Mouse (Mus musculus): Measurements from ENCODE around the gene Zfp683. TPM values are rescaled to one million over a fixed set of nuclear protein-coding genes. Genes with fewer than 3 reads are reported as not detected.

Zfp683 gene
- not detected for total RNA-seq (2021)

DNA sequence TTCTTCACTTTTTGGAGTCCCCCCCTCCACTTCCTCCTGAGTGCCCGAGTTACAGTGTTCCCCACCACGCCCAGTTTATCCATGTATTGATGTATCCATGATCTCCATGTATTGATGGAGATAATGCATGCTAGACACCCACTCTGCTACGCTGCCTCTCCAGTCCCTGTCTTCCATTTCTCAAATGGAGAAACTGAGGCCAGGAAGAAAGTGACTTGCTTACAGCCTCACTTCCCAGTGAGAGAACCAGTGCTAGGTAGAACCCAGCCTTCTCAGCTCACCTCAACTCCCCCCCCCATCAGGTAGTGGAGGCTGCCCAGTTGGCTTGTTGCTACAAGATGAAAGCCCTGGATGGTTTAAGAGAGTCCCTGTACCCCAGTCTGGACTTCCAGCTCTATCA lies at the start of gene Zfp683:
TSS of gene Zfp683 (plus strand) at position 301 of the 400 bp plus-strand sequence.
- intact Hi-C loops (cut with DNase I): no loop called here
- no peak for DNase-seq

DNA sequence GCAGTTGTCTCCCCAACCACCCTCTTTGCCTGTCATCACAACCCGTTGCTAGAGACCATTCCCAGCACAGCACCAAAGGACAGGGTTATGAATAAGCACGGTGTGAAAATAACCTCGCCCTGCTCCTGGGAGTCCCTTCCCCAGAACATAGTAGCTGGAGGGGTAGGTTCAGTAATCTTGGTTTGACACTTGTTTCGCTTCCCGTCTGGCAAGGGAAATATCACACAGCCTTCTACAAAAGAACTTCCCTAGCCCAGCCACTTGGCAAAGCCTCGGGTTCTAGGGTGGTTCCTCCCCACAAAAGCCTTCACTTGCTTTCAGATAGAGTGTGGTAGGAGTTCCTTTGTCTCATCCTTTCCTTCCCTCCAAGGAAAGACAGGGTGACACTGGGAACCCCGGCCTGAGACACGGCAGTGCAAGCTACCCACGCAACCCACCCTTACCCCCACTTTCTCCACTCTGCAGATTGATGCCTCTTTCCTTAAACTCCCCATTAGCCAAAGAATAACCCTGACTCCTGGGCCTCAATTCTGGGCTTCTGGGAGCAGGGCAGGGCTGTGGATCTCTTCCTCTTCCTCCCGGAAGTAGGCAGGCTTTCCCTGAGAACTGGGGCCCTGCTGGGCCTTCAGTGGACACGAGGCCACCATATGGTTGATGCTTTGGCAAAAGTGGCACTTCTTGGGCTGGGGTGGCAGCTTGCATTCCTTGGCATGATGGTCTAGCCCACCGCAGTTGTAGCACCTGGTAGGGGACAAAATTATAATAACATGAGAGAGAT lies 47.9 kb upstream of the Zfp683 start:
- intact Hi-C loops (cut with DNase I): no loop called here
- DNase-seq: no peak

DNA sequence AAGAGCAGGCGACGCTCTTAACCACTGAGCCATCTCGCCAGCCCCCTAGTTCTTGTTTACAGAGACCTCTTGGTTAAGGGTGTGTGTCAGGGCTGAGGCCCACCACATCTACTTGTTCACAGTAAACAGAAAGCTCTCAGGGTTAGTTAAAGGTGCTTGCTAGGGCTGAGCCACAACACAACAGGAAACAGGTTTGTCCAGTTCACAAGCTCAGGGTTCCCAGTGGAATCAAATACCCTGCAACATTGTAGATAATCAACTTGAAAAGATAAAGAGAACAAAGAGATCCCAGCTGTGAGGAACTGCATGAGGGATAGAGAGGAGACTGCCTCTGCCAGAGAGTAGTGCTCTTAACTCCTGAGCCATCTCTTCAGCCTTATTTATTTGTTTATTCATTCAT lies 46.8 kb upstream of the Zfp683 start:
- intact Hi-C loops (cut with DNase I): no loop called here
- DNase-seq: no peak

DNA sequence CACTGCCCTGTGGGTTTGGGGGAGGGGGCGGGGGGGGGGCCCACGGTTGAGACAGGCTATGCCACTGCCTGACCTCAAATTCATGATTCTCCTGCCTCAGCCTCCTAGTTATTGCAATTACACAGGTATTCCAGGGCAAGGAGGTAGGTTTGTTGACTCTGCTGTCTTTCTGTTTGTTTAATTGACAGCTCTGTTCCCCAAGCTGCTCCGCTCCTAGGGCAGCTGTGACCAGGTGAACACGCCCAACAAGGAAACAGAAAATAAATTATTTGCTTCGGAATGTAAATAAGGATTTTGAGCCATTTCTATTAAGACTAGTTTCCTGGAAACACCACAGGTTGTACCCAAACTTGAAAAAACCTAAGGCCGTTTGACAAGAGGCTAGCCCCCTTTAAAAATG lies 43.9 kb upstream of the Zfp683 start:
- intact Hi-C loops (cut with DNase I): no loop called here

DNA sequence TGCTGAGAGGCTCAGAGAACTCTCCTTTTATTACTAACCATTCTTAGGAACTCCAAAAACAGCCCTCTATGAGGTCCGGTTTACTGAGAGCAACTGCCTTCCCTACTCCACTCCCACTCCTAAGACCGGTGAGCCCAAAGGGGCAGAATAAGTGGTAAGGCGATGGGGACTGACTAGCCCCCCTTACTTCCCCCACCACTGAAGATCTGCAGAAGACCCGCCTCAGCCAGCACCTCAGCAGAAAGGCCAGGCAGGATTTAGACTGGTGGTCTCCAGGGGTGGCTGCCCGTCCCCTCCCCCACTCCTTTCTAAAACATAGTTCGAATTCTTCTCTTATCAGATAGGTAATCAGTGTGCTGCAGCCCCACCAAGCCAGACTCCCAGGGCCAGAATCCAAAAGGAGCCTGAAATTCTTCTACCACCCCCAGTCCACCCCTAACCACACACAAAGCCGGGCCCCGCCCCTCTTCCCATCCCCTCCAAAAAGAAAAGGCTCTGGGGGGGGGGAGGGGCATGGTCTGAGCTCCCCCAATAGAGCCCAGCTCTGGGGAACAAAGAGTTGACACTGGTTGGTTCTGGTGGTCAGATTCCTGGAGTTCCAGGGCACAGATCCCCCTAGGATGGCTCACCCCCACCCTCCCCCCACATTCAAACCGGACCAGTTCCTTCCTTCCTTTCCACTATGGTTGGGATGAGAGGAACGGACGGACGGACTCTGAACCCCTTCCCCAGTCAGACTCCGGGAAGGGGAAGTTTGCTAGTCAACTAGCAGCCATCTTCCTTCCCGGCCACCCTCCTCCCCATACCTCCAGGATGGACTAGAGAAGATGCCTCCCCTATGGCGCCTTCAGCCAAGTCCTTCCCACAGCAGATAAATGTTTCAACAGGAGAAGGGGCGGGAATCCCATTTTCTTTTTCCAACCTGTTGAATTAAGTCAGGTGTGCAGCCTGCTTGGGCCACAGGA lies 41.9 kb upstream of the Zfp683 start:
- no peak for DNase-seq
- intact Hi-C loops (cut with DNase I): no loop called here

More for the DNA sequence above, 43.9 kb upstream of the Zfp683 start:
- no peak for DNase-seq

DNA sequence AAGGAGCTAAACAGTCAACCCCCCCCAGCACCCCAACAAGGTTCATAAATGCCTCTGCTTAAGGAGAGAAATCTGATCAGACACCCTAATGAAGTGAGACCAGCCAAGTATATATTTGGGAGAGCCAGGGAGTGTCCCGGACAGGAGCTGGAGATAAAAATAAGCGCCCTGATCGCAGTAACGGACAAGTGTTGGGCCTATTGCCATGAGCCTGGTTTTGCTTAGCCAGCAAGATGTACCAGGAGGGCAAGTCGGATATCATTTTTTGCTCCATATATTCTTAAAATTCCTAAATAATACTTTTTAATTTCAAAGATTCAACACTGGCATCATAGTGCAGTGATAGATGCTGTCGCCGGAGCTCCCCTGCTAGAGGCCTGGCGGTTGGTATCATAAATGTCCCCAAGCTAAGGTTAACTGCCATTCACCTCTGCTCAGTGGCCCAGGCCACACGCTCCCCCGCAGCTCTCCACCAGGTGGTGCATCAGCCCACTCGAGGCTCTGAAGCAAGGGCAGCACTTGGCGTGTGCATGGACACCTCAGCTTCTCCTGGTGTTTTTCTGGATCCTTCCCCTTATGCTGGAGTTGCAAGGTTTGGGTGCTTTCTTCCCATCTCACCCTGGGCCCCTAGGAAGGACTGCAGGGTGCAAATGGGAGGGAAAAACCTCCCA lies 40.6 kb upstream of the Zfp683 start:
- no peak for DNase-seq
- intact Hi-C loops (cut with DNase I): no loop called here

DNA sequence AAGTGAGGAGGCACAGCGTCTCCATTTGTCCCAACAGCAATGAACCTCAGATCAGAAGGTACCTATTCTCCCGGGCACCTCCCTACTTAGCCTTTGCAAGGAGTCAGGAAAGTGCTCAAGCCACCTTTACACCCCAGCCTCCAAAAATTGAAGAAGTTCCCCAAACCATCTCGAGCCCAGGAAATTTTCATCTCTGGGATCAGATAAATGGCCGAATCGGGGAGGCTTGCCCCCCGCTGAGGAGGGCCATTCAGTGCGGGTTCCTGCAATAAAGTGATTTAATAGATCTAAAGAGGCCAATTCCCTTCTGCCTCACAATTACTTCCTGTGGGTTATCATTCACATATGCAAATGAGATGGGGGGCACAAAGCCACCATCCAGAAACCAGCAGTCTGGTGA lies 37.4 kb upstream of the Zfp683 start:
- no peak for DNase-seq
- intact Hi-C loops (cut with DNase I): no loop called here

DNA sequence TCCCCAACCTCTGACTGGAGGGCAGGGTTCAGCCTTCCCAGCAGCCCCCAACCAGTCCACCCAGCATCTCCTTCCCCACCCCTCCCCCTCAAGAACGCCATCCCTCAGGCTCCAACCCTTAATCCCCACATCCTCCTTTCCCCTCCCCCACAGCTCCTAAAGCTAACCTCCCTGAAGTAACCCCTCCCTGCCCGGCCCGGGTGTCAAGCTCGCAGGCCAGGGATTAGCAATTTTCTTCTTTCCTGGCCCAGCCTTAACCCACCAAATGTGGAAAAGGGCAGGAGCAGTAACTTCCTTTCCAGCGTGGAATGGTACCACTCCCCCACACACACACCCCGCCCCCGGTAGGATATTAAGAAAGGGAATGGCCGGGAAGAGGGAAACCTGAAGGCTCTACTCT lies 36.9 kb upstream of the Zfp683 start:
- intact Hi-C loops (cut with DNase I): no loop called here

DNA sequence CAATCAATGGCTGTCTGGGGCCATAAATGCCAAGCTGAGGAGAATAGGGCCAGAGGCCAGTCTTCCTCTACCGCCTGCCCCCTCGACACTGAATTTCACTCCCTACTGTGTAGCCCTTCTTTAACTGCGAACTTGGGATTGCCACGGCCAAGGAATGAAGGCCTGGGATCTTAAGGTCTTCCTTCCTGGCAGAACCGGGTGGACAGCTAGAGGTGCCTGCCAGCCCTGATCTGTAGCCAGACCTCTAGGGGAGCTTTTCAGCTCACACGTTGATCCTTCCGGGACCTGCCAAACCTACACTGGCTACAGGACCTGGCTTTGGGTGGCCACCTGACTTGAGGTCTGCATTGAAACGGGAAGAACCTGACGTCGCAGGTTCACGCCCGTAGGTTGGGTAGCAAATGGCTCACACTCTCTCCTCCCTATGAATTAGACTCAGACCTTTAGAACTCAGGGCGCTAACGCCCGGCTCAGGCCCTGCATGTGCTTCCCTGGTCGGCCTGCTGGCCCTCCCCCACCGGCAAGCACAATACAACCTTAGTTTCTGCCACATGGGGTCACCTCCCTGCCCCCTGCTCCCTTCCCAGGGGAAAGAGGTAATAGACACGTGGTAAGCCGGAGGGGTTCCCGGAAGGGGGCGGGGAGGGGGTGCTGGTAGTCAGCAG lies 36.3 kb upstream of the Zfp683 start:
- intact Hi-C loops (cut with DNase I): no loop called here
- no peak for DNase-seq

More for the DNA sequence above, 36.9 kb upstream of the Zfp683 start:
- no peak for DNase-seq

DNA sequence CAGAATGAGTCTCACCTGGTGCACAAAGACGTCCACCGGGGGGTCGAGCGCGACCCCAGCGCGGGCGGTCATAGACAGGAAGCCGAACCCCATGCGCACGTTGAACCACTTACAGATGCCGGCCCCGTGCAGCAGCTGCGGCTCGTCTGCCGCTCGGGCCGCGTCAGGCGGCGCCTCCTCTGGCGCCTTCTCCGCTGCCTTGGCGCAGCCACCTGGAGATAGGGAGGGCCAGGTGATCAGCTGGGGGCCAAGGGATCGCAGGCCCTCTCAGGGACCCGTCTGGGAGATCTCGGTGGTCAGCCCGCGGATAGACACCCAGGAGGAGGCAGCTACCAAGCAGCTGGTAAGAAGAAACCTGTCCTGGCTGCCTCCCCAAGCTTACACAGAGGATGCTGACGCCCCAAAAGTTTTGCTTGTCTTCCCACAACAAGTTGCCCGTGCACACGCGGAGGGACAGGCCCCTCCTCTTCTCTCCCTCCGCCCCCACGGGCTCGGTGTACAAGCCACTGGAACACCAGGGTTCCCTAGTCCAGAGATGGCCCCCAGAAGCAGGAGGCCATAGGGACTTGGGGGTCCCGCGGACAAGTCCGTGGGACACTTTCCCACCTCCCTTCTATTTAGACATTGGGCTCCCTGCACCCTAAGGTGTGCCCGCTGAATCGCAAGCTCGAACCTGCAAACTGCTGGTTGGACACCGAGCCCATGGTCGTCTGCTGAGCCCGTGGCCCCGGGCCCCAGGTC lies 35.4 kb upstream of the Zfp683 start:
- DNase-seq: no peak
- intact Hi-C loops (cut with DNase I): no loop called here

DNA sequence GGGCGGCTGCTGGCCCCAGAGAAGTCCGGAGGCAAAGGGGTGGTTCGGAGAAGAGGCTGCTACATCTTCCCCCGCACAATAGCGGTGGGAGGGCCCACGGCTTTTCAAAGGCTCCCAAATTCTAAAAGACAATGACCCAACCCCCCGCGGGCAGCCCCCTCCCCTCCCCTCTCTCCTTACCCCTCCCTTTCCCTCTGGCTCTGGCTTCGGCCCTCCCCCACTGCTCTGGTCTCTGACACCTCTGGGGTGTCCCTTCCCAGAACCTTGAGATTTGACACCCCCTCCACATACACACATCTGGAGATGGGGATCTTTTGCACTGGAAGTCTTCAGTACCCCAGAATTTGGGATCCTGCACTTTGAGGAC lies 34.9 kb upstream of the Zfp683 start, which contains the start of gene Lin28a:
TSS of gene Lin28a (minus strand) at position 63 of the 367 bp plus-strand sequence.
- DNase-seq: no peak
- intact Hi-C loops (cut with DNase I): no loop called here

DNA sequence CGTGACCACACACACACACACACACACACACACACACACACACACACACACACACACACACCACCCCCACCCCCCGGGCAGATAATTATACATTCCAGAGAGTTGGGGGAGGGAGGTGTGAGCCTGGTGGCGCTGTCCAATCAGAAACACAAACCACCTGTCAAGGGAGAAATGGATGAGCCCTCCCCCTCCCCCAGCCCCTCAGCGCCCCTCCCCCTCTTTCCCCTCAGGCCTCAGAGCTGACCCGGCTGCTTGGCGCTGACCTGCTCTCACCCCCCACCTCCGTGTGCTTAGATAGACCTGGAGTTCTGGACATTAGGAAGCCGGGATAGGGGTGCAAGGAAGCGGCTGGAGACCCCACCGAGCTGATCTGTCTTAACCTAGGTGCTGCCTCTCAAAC lies 34.4 kb upstream of the Zfp683 start:
- intact Hi-C loops (cut with DNase I): no loop called here
- peak; percentile 12 for DNase-seq

DNA sequence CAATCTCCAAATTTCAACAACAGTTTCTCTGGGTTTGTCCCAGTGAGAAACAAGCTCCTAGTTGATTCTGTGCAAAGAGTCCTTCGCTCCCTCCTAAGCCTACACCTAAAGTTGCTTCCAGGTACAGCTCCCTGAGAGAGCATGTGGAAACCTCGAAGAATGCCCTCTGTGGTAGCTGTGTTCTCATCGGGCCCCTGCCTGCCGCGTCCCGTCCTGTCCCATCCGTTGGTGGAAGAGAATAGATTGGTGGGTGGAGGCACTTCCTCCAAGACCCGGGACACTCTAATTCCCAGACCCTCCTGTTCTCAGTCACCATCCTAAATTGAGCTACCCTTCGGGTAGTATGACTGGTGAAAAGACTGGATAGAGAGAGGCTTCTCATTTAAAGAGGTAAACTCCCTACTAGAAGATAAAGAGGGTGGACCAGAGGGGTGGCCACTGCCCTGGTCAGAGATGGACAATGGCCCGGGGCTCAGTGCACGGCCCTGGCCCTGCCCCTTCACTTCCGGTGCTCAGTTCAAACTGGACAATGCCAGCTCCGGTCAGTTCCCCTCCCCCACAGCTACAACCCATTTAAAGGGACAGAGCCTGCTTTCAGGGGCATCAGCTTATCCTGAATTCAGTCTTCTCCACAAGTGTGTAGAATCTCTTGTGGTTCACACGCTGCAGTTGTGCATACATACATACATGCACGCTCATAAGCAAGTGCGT lies 33.8 kb upstream of the Zfp683 start:
- DNase-seq: peak; percentile 70
- intact Hi-C loops (cut with DNase I): no loop called here

DNA sequence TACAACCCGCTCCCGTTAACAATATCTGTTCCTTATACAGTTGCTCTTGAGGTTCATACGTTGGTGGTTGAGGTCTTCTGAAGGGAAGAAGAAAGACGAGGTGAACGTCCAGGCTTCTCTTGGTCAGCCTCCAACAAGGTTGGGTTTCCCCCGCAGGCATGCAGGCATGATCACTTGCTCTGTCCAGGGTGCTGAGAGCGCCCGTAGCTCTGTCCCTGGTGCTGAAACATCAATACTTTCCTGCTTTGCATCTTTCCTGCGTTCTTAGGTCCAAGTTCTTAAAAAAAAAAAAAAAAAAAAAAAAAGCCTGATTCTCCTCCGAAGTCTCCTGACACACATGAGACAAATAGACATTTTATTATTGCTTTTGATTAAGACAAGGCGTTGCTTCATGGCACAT lies 33.0 kb upstream of the Zfp683 start:
- intact Hi-C loops (cut with DNase I): no loop called here
- peak; percentile 42 for DNase-seq

DNA sequence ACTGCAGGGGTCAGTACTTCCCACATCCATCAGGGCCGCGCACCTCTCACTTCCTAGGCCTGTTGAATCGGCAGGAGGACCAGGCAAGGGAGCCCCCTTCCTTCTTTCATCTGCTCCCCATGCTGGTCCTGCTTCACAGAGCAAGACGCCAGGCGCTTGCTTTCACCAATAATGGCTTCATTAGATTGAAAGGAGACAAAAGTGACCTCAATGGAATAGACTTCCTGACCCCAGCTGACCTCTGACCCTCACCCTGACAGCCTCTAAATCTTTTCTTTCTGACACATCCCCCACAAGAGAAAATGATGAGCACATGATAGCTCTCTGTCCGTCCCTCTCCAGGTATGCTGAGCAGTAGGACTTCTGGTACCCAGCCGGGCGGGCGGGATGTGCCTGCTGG lies 27.8 kb upstream of the Zfp683 start:
- intact Hi-C loops (cut with DNase I): no loop called here
- DNase-seq: no peak

DNA sequence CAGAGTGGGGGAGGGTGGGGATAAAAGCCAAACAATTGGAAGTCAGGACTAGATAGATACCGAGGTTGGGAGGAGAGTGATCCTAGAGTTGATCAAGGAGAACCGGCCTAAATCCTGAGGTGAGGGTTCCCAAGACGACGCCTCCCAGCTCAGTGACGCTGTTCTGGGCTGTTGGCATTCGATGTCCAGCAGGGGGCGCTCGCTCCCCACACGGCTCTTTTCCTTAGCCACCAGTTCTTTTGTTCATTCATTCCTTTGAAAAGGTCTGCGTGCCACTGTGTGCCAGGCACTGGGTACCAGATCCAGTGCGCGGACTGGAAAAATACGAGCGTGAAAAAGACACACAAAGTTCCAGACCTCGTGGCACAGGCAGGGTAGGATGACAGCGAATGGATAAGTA lies 17.7 kb upstream of the Zfp683 start:
- intact Hi-C loops (cut with DNase I): no loop called here

DNA sequence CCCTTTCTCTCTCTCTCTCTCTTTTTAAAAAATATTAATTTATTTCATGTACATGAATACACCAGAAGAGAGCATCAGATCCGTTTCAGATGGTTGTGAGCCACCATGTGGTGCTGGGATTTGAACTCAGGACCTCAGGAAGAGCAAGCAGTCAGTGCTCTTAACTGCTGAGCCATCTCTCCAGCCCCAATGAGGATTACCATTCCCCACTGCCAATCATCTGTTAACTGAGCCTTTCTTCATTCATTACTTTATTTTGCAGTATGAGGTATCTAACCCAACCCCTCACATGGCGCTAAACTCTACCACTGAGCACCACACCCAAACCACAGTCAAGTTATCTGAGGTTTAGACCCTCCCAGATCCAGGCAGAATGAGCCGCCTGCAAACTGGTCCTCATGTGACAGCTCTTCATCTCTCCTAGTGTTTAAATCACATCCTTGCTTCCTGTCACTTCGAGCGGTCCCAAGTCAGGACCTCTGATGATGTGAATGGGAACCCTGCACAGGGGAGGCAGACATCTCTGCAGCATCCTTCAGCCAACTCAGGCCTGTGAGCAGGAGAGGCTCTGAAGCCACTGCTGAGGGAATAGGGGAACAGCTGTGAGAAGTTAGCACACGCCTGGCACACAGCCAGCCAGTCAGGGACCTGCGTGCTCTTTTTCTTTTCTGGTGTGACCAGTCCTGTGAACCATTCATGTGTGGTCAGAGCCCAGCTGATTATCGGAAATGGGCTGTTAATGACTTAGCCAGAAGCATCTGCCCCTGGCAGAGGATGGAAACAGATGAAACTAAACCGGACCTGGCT lies 12.1 kb upstream of the Zfp683 start:
- intact Hi-C loops (cut with DNase I): no loop called here
- peak; percentile 55 for DNase-seq

More for the DNA sequence above, 17.7 kb upstream of the Zfp683 start:
- peak; percentile 82 for DNase-seq

DNA sequence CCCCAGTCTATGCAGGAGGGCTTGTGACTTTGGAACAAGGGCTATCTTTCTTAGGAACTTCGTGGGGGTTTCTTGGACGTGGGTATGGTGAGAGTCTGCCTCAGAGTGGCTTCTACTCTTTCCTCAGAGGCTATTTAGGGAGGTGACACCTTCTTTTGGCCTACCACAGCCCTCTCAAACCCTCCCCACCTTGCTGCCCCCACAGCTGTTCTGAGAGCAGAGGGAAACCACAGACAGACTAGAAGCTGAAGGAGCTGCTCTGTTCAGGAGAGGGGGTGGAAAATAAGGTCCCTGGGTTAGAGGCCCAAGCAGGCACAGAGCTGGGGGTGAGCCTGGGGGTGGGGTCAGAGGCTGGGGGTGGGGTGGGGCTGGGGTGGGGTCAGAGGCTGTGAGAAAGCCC lies 10.6 kb upstream of the Zfp683 start:
- intact Hi-C loops (cut with DNase I): no loop called here
- DNase-seq: no peak

DNA sequence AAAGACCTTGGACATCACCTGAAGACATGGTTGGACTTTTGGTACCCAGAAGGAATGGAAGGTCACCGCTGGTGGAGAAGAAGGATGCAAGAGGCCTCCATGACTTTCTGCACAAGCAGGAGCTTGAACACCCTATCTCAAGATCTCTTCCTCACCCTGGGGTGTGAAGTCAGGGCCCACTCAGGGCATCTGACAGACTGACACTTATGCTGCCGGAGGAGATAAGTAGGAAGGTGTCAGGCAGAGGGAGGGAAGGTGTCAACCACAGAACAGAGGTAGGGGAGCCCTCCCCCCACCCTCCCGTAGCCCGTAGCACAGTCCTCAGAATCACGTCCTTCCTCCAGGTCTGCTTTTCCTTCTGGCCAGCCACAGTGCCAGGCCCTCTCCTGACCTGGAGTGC lies 6.0 kb upstream of the Zfp683 start:
- DNase-seq: no peak
- intact Hi-C loops (cut with DNase I): no loop called here
